24 mouse cellular contexts compared by ENCODE assay signal in genomic region chr11:96821956-96822355, GRCm38 (mm10). TPM values are rescaled to one million over a fixed set of nuclear protein-coding genes. Genes with fewer than 3 reads are reported as not detected.
DNase-seq lines count a peak whose midpoint lies in the region; ATAC-seq and TF ChIP-seq lines count a peak whose summit lies in the region.
"Had no signal": no experiment of that assay in that cellular context is flagged by ENCODE, and none has a peak within 500 bp of the region (broad histone marks: within the 10 kb centered on the region; RNA-seq: fewer than 3 reads in every experiment).

No protein-coding gene starts in this region.

- H3K9ac ChIP-seq in intestine, postnatal 0 days (ENCODE audit: low read depth, low read length), result no peak overlapping the region
- H3K9ac ChIP-seq in intestine, embryonic 15.5 days, result no peak overlapping the region
- H3K9ac ChIP-seq in MEL (ENCODE audit: control insufficient read depth, low read depth, low read length, poor library complexity, severe bottlenecking), result no peak overlapping the region; the same call in 1 of the 2 replicates
- H3K9ac ChIP-seq: embryonic facial prominence, embryonic 15.5 days; forebrain, postnatal 0 days; heart, embryonic 15.5 days; kidney, embryonic 15.5 days had no signal

- H3K27me3 ChIP-seq in intestine, postnatal 0 days (replicated peaks; ENCODE audit: control insufficient read depth, insufficient read depth, low read length), result no peaks in the 10 kb centered on the region
- no peaks in the 10 kb centered on the region for H3K27me3 ChIP-seq in intestine, embryonic 15.5 days (replicated peaks)
- no peaks in the 10 kb centered on the region for H3K27me3 ChIP-seq in megakaryocyte, embryonic 14.5 days (replicated peaks)
- no peaks in the 10 kb centered on the region for H3K27me3 ChIP-seq in MEL (ENCODE audit: control insufficient read depth in 1 of 2, insufficient read depth in 2 of 2, low read length in 2 of 2)
- no peaks in the 10 kb centered on the region for H3K27me3 ChIP-seq in myocyte (ENCODE audit: control insufficient read depth, insufficient read depth, insufficient read length)
- H3K27me3 ChIP-seq: embryonic facial prominence, embryonic 15.5 days; heart, embryonic 15.5 days; kidney, embryonic 15.5 days; Patski had no signal

- no peak for ATAC-seq in intestine, postnatal 0 days
- ATAC-seq in intestine, embryonic 15.5 days, result no peak
- ATAC-seq in megakaryocyte, adult 5-6 weeks (ENCODE audit: poor library complexity, severe bottlenecking), result no peak
- ATAC-seq: forebrain, postnatal 0 days; hindbrain, embryonic 16.5 days; intestine, embryonic 16.5 days had no signal

- no peak overlapping the region for H3K4me3 ChIP-seq in intestine, postnatal 0 days (ENCODE audit: low read depth, low read length)
- H3K4me3 ChIP-seq in intestine, embryonic 15.5 days (replicated peaks), result no peak overlapping the region
- H3K4me3 ChIP-seq in megakaryocyte, embryonic 14.5 days (replicated peaks), result peak overlapping the region; percentile 91
- H3K4me3 ChIP-seq in MEL (ENCODE audit: control insufficient read depth in 1 of 2, insufficient read depth in 1 of 2, low read depth in 2 of 2, low read length in 2 of 2) (no peak overlapping the region), myocyte (peak overlapping the region; percentile 93)
- H3K4me3 ChIP-seq: embryonic facial prominence, embryonic 15.5 days; kidney, embryonic 15.5 days; limb, embryonic 10.5 days had no signal

- H3ac ChIP-seq in myocyte (ENCODE audit: control insufficient read depth, insufficient read length), result peak overlapping the region; percentile 4

- H3K4me1 ChIP-seq in intestine, postnatal 0 days (replicated peaks; ENCODE audit: control insufficient read depth, insufficient read depth, low read length), result peaks cover 25% of the 10 kb centered on the region
- H3K4me1 ChIP-seq in intestine, embryonic 15.5 days (replicated peaks), result peaks cover 44% of the 10 kb centered on the region
- peaks cover 70% of the 10 kb centered on the region for H3K4me1 ChIP-seq in megakaryocyte, embryonic 14.5 days
- H3K4me1 ChIP-seq in MEL (ENCODE audit: control insufficient read depth in 1 of 2, insufficient read depth in 2 of 2, low read length in 2 of 2), result peaks cover 23 to 44% of the 10 kb centered on the region in 2 experiments; a peak in 3 of 4 replicates

- DNase-seq in MEL (ENCODE audit: low read depth, low spot score), result no peak
- no peak for DNase-seq in right cerebral cortex, postnatal 14 days
- DNase-seq: cerebellum, adult 8-10 months; forebrain, postnatal 0 days; gastrocnemius, postnatal 36 days; heart, postnatal 4 days; kidney, postnatal 4 days; lung, adult 2 months; lung, postnatal 14 days; midbrain, embryonic 14.5 days had no signal

- no peak for TF ChIP-seq RAD21 in MEL (IDR thresholded peaks at IDR 0.05; ENCODE audit: low read depth, low read length)

- peaks cover 62% of the 10 kb centered on the region for H3K36me3 ChIP-seq in intestine, postnatal 0 days (ENCODE audit: control insufficient read depth, insufficient read depth)
- H3K36me3 ChIP-seq in intestine, embryonic 15.5 days, result peaks cover 55% of the 10 kb centered on the region
- peaks cover 85% of the 10 kb centered on the region for H3K36me3 ChIP-seq in megakaryocyte, embryonic 14.5 days (replicated peaks; ENCODE audit: low read length)
- H3K36me3 ChIP-seq in MEL (ENCODE audit: control insufficient read depth in 1 of 2, insufficient read depth in 2 of 2, low read length in 2 of 2) (peaks cover 41 to 42% of the 10 kb centered on the region in 2 experiments), myocyte (ENCODE audit: control insufficient read depth, insufficient read depth) (peaks cover 62% of the 10 kb centered on the region)

- TF ChIP-seq EP300 in MEL (IDR thresholded peaks at IDR 0.05; ENCODE audit: low read depth in 1 of 2, low read length in 2 of 2), result no peak

- H3K9me3 ChIP-seq in intestine, postnatal 0 days (ENCODE audit: control insufficient read depth), result no peaks in the 10 kb centered on the region
- no peaks in the 10 kb centered on the region for H3K9me3 ChIP-seq in intestine, embryonic 15.5 days
- H3K9me3 ChIP-seq in megakaryocyte, embryonic 14.5 days, result no peaks in the 10 kb centered on the region
- H3K9me3 ChIP-seq in MEL (replicated peaks; ENCODE audit: insufficient read depth, low read length), result no peaks in the 10 kb centered on the region
- H3K9me3 ChIP-seq: embryonic facial prominence, embryonic 15.5 days; heart, embryonic 15.5 days; kidney, embryonic 15.5 days; limb, embryonic 10.5 days had no signal

- peaks cover 45% of the 10 kb centered on the region for H3K79me2 ChIP-seq in MEL (ENCODE audit: control insufficient read depth, insufficient read depth, low read length, poor library complexity)
- H3K79me2 ChIP-seq in myocyte (ENCODE audit: control insufficient read depth, insufficient read depth), result peaks cover 82% of the 10 kb centered on the region

- TF ChIP-seq CTCF in intestine, postnatal 0 days (IDR thresholded peaks at IDR 0.05; ENCODE audit: low read depth), result no peak
- TF ChIP-seq CTCF in MEL (IDR thresholded peaks at IDR 0.05 in 2 of 3, conservative IDR thresholded peaks at IDR 0.05 in 1 of 3; ENCODE audit: control insufficient read depth in 1 of 3, insufficient read depth in 1 of 3, low read depth in 2 of 3, low read length in 3 of 3, poor library complexity in 1 of 3, severe bottlenecking in 1 of 3), result no peak

- TF ChIP-seq POLR2A in MEL (IDR thresholded peaks at IDR 0.05; ENCODE audit: control insufficient read depth in 1 of 2, insufficient read depth in 1 of 2, low read depth in 1 of 2, low read length in 2 of 2, poor library complexity in 1 of 2), result no peak
- TF ChIP-seq POLR2A in myocyte (IDR thresholded peaks at IDR 0.05; ENCODE audit: insufficient read length, low read depth), result peak; percentile 64

- H3K4me2 ChIP-seq in intestine, postnatal 0 days (replicated peaks; ENCODE audit: low read depth), result no peak overlapping the region
- no peak overlapping the region for H3K4me2 ChIP-seq in intestine, embryonic 15.5 days (replicated peaks)
- H3K4me2 ChIP-seq in myocyte (ENCODE audit: low read depth), result peak overlapping the region; percentile 89
- H3K4me2 ChIP-seq: embryonic facial prominence, embryonic 15.5 days; heart, embryonic 15.5 days; liver, embryonic 11.5 days had no signal

- H3K27ac ChIP-seq in intestine, postnatal 0 days (ENCODE audit: low read depth, low read length), result peak overlapping the region; percentile 21; the same call in 1 of the 2 replicates
- no peak overlapping the region for H3K27ac ChIP-seq in intestine, embryonic 15.5 days
- peak overlapping the region; percentile 70; the same call in 1 of the 2 replicates for H3K27ac ChIP-seq in MEL (ENCODE audit: control insufficient read depth, low read depth, low read length)
- H3K27ac ChIP-seq: embryonic facial prominence, embryonic 15.5 days; heart, embryonic 15.5 days; kidney, embryonic 15.5 days; limb, embryonic 10.5 days; stomach, postnatal 0 days had no signal

- 88% methylated on average over 10 of the region's 10 CpGs for WGBS in intestine, postnatal 0 days
- 88% methylated on average over 10 of the region's 10 CpGs for WGBS in intestine, embryonic 15.5 days

TF ChIP-seq in myocyte, 11 proteins besides CTCF, POLR2A, EP300 and RAD21 (continues in another document):
- no peak for TF ChIP-seq TCF3 (IDR thresholded peaks at IDR 0.05; ENCODE audit: insufficient read length, low read depth)

RNA-seq across cellular contexts. Expression of gene Nfe2l1, which starts 7.8 kb away (rescaled TPM):
- 31.6 and 35.0 TPM in 2 replicates for polyA plus RNA-seq in intestine, postnatal 0 days (2015; fragmentation: Nextera tagmentation; extraction: Ambion mirVana)
- polyA plus RNA-seq in intestine, embryonic 15.5 days (2015; fragmentation: Nextera tagmentation; extraction: Ambion mirVana), result 50.4 and 52.6 TPM in 2 replicates
- 28.9 and 34.9 TPM in 2 replicates for polyA plus RNA-seq in megakaryocyte, embryonic 14.5 days (2012; ENCODE audit: insufficient read depth, low replicate concordance)
- 30.0 and 32.6 TPM in 2 replicates for total RNA-seq in megakaryocyte, adult 5-6 weeks (2015)
- total RNA-seq in megakaryocyte, adult 5-6 weeks (2017), result 30.2 and 31.1 TPM in 2 replicates
- 44.8 and 47.0 TPM in 2 replicates for total RNA-seq in MEL (2012; rRNA removed)
- polyA plus RNA-seq in MEL (2012; ENCODE audit: insufficient read depth in 1 of 2, insufficient read length in 2 of 2, low read depth in 1 of 2, low replicate concordance in 2 of 2, missing spikeins in 1 of 2), result 10 to 100 TPM; 37.5 to 66.5 TPM
- 518 TPM for polyA plus RNA-seq in myocyte (2012; fragmentation: generic; extraction: Trizol)

RNA-seq across cellular contexts. Expression of gene Copz2, which starts 27.7 kb away (rescaled TPM):
- 46.8 and 47.6 TPM in 2 replicates for polyA plus RNA-seq in intestine, postnatal 0 days (2015; fragmentation: Nextera tagmentation; extraction: Ambion mirVana)
- polyA plus RNA-seq in intestine, embryonic 15.5 days (2015; fragmentation: Nextera tagmentation; extraction: Ambion mirVana), result 93.5 and 94.6 TPM in 2 replicates
- polyA plus RNA-seq in megakaryocyte, embryonic 14.5 days (2012; ENCODE audit: insufficient read depth, low replicate concordance), result 3.4 TPM in 1 of 2 replicates, not detected in the other
- 2.0 and 4.2 TPM in 2 replicates for total RNA-seq in megakaryocyte, adult 5-6 weeks (2015)
- 0.28 and 0.92 TPM in 2 replicates for total RNA-seq in megakaryocyte, adult 5-6 weeks (2017)
- 0.95 and 2.1 TPM in 2 replicates for total RNA-seq in MEL (2012; rRNA removed)
- polyA plus RNA-seq in MEL (2012; ENCODE audit: insufficient read depth in 1 of 2, insufficient read length in 2 of 2, low read depth in 1 of 2, low replicate concordance in 2 of 2, missing spikeins in 1 of 2) (1 to 10 TPM in 1 of 2 experiments, not detected in 1; 6.3 TPM), myocyte (2012; fragmentation: generic; extraction: Trizol) (120 TPM)

RNA-seq across cellular contexts. Expression of gene Cbx1, which starts 33.0 kb away (rescaled TPM):
- 39.3 and 41.6 TPM in 2 replicates for polyA plus RNA-seq in intestine, postnatal 0 days (2015; fragmentation: Nextera tagmentation; extraction: Ambion mirVana)
- 92.8 and 101 TPM in 2 replicates for polyA plus RNA-seq in intestine, embryonic 15.5 days (2015; fragmentation: Nextera tagmentation; extraction: Ambion mirVana)
- polyA plus RNA-seq in megakaryocyte, embryonic 14.5 days (2012; ENCODE audit: insufficient read depth, low replicate concordance), result 12.8 and 33.7 TPM in 2 replicates
- total RNA-seq in megakaryocyte, adult 5-6 weeks (2015), result 37.7 and 39.2 TPM in 2 replicates
- total RNA-seq in megakaryocyte, adult 5-6 weeks (2017), result 60.2 and 60.5 TPM in 2 replicates
- 132 and 135 TPM in 2 replicates for total RNA-seq in MEL (2012; rRNA removed)
- 100 to 1,000 TPM; 152 to 368 TPM for polyA plus RNA-seq in MEL (2012; ENCODE audit: insufficient read depth in 1 of 2, insufficient read length in 2 of 2, low read depth in 1 of 2, low replicate concordance in 2 of 2, missing spikeins in 1 of 2)
- 34.6 TPM for polyA plus RNA-seq in myocyte (2012; fragmentation: generic; extraction: Trizol)

RNA-seq across cellular contexts. Expression of gene Snx11, which starts 44.6 kb away (rescaled TPM):
- polyA plus RNA-seq in intestine, postnatal 0 days (2015; fragmentation: Nextera tagmentation; extraction: Ambion mirVana), result 12.0 and 15.0 TPM in 2 replicates
- 14.4 and 14.6 TPM in 2 replicates for polyA plus RNA-seq in intestine, embryonic 15.5 days (2015; fragmentation: Nextera tagmentation; extraction: Ambion mirVana)
- polyA plus RNA-seq in megakaryocyte, embryonic 14.5 days (2012; ENCODE audit: insufficient read depth, low replicate concordance), result 6.3 and 9.8 TPM in 2 replicates
- total RNA-seq in megakaryocyte, adult 5-6 weeks (2015), result 8.3 and 10.3 TPM in 2 replicates
- 25.5 and 27.4 TPM in 2 replicates for total RNA-seq in megakaryocyte, adult 5-6 weeks (2017)
- 33.9 and 43.1 TPM in 2 replicates for total RNA-seq in MEL (2012; rRNA removed)
- 10 to 100 TPM in 1 of 2 experiments, not detected in 1; 33.7 TPM for polyA plus RNA-seq in MEL (2012; ENCODE audit: insufficient read depth in 1 of 2, insufficient read length in 2 of 2, low read depth in 1 of 2, low replicate concordance in 2 of 2, missing spikeins in 1 of 2)
- 18.4 TPM for polyA plus RNA-seq in myocyte (2012; fragmentation: generic; extraction: Trizol)

Comparison
In these comparisons a context has a peak if more than half of its experiments do, and no peak if none do; other contexts are left out.
1. H3K4me3 ChIP-seq: peak in megakaryocyte, embryonic 14.5 days (single experiment) and myocyte (single experiment); none in intestine, postnatal 0 days (single experiment), intestine, embryonic 15.5 days (single experiment) and MEL (0 of 2).